Mouse (Mus musculus): ENCODE results near the gene Mrpl43. TPM values are rescaled to one million over a fixed set of nuclear protein-coding genes. Genes with fewer than 3 reads are reported as not detected.

Mrpl43 gene
- total and polyA plus RNA-seq, 3 experiments, result 63.5 to 75.1 (median 72.7) TPM

DNA sequence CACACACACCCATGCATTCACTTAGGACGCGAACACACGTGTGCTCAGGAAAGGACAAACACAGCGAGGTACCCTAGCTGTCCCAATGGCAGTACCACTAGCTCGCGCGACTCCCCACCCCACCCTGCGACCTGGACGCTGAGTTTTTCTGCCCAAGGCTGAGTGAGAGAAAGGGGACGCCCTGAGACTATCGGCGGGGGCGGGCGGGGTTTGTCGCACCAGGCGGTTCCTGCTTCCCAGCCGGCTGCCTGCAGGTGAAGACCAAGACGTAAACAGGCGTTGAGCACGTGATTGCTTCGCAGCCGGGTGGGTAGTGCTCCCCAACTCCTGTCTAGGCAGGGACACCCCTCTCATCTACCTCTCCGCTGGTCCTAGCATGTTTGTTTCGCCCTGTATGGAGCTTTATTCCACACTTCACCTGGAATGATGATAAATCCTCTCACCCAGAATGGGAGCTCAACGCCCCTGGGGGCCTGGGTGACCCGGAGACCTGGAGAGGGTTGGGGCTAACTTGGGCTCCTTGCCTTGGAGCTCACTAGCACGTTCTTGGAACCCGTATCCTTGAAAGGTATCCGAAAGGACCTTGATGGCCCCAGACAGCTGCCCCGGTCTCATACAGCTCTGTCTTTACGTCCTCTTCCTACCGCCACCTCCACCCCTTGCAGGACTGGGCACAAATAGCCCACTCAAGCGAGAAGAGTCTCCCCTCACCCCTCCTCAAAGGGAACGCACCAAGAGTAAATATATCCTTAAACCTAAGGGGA lies 9.5 kb upstream of the Mrpl43 start:
- Histone ChIP-seq H3K27me3 (replicated peaks) (peaks cover 29% of the 10 kb centered on the region), H3K4me2 (ENCODE audit: insufficient read depth, low read depth, poor library complexity, severe bottlenecking) (peak overlapping the region; percentile 77), H3K36me3 (replicated peaks in 1 of 2; ENCODE audit: control insufficient read depth in 1 of 2, insufficient read depth in 1 of 2, low read length in 1 of 2) (peaks cover 11 to 26% of the 10 kb centered on the region in 2 experiments), H3K27ac (ENCODE audit: insufficient read depth, low read depth) (peak overlapping the region; percentile 54), H3K9ac (ENCODE audit: insufficient read depth, low read depth) (peak overlapping the region; percentile 87), H3K79me2 (replicated peaks; ENCODE audit: control insufficient read depth, extremely low read depth, insufficient read depth, poor library complexity, severe bottlenecking) (peaks cover 5% of the 10 kb centered on the region; the same call in 1 of the 2 replicates), H3K4me3 (replicated peaks in 1 of 3; ENCODE audit: low read depth in 2 of 3, low read length in 2 of 3, poor library complexity in 1 of 3) (peak overlapping the region; percentile 11 to 45 (median 39)), H3K4me1 (ENCODE audit: control insufficient read depth in 1 of 2, insufficient read depth in 2 of 2) (peaks cover 19 to 43% of the 10 kb centered on the region in 2 experiments), H3K9me3 (replicated peaks; ENCODE audit: low read length) (no peaks in the 10 kb centered on the region)
- in situ Hi-C loops (cut with MboI; ENCODE audit: low pct_ligation_motif_present, low pct_unique_long_range_greater_than_20kb, low sequenced_read_pairs) (no loop called here), dilution Hi-C loops (cut with MboI; ENCODE audit: extremely low pct_ligation_motif_present, extremely low pct_unique_long_range_greater_than_20kb, low sequenced_read_pairs) (no loop called here)
- DNase-seq (ENCODE audit: extremely low read depth), result no peak
- TF ChIP-seq RAD21 (IDR thresholded peaks at IDR 0.05; ENCODE audit: low read depth, low read length), result no peak
- TF ChIP-seq JUN (IDR thresholded peaks at IDR 0.05; ENCODE audit: insufficient read depth, low read depth, low read length), result no peak
- TF ChIP-seq CHD1 (IDR thresholded peaks at IDR 0.05; ENCODE audit: low read depth, low read length), result no peak
- TF ChIP-seq ELF1 (IDR thresholded peaks at IDR 0.05; ENCODE audit: low read depth, low read length), result peak; percentile 48; the same call in 1 of the 2 replicates
- TF ChIP-seq UBTF (IDR thresholded peaks at IDR 0.05; ENCODE audit: low read depth, low read length), result no peak
- peak; percentile 31; the same call in 1 of the 2 replicates for TF ChIP-seq ETS1 (conservative IDR thresholded peaks at IDR 0.05; ENCODE audit: low read depth, low read length)
- TF ChIP-seq CTCF (conservative IDR thresholded peaks at IDR 0.05 in 1 of 2, IDR thresholded peaks at IDR 0.05 in 1 of 2; ENCODE audit: low read depth in 2 of 2, low read length in 2 of 2), result no peak
- peak; percentile 61; the same call in 1 of the 2 replicates for TF ChIP-seq MAX (IDR thresholded peaks at IDR 0.05; ENCODE audit: low read length)
- TF ChIP-seq CHD2 (IDR thresholded peaks at IDR 0.05; ENCODE audit: low read length), result no peak
- TF ChIP-seq MYC (IDR thresholded peaks at IDR 0.05; ENCODE audit: low read depth, low read length), result no peak
- no peak for TF ChIP-seq RCOR1 (conservative IDR thresholded peaks at IDR 0.05; ENCODE audit: low read depth, low read length)
- TF ChIP-seq PAX5 (IDR thresholded peaks at IDR 0.05; ENCODE audit: low read length), result no peak
- no peak for TF ChIP-seq HCFC1 (IDR thresholded peaks at IDR 0.05; ENCODE audit: low read depth, low read length)
- TF ChIP-seq SIN3A (IDR thresholded peaks at IDR 0.05; ENCODE audit: low read length), result peak; percentile 72; the same call in 1 of the 2 replicates
- peak; percentile 91 for TF ChIP-seq BHLHE40 (IDR thresholded peaks at IDR 0.05; ENCODE audit: low read depth, low read length)
- peak; percentile 67; the same call in 1 of the 2 replicates for TF ChIP-seq MXI1 (IDR thresholded peaks at IDR 0.05; ENCODE audit: low read depth, low read length)
- no peak for TF ChIP-seq GABPA (IDR thresholded peaks at IDR 0.05; ENCODE audit: insufficient replicate concordance, low read depth, low read length)
- TF ChIP-seq TCF12 (IDR thresholded peaks at IDR 0.05; ENCODE audit: low read depth, low read length), result peak; percentile 48; the same call in 1 of the 2 replicates
- no peak for TF ChIP-seq NRF1 (IDR thresholded peaks at IDR 0.05; ENCODE audit: low read depth, low read length)
- TF ChIP-seq MAFK (IDR thresholded peaks at IDR 0.05; ENCODE audit: insufficient replicate concordance, low read length), result no peak
- no peak for TF ChIP-seq EP300 (IDR thresholded peaks at IDR 0.05; ENCODE audit: low read length)
- TF ChIP-seq MAZ (IDR thresholded peaks at IDR 0.05; ENCODE audit: low read depth, low read length), result 0 out of 2 replicates have a peak, but pooled peaks have one; percentile 24
- TF ChIP-seq ZMIZ1 (IDR thresholded peaks at IDR 0.05; ENCODE audit: low read depth, low read length), result no peak
- TF ChIP-seq USF2 (conservative IDR thresholded peaks at IDR 0.05; ENCODE audit: low read depth, low read length), result peak; percentile 19; the same call in 1 of the 2 replicates
- TF ChIP-seq MEF2A (IDR thresholded peaks at IDR 0.05; ENCODE audit: borderline replicate concordance, low read depth, low read length), result no peak; the same call in 1 of the 2 replicates
- TF ChIP-seq ZC3H11A (IDR thresholded peaks at IDR 0.05; ENCODE audit: low read depth, low read length), result no peak
- TF ChIP-seq E2F4 (IDR thresholded peaks at IDR 0.05; ENCODE audit: insufficient replicate concordance, low read depth, low read length), result no peak
- TF ChIP-seq POLR2A (IDR thresholded peaks at IDR 0.05; ENCODE audit: low read depth, low read length), result peak; percentile 3; the same call in 1 of the 2 replicates
- TF ChIP-seq SMC3 (IDR thresholded peaks at IDR 0.05; ENCODE audit: low read depth, low read length), result no peak
- 0 out of 2 replicates have a peak, but pooled peaks have one; percentile 1 for TF ChIP-seq IRF4 (IDR thresholded peaks at IDR 0.05; ENCODE audit: low read depth, low read length)
- no peak for TF ChIP-seq ZNF384 (IDR thresholded peaks at IDR 0.05; ENCODE audit: low read depth, low read length)
- TF ChIP-seq USF1 (IDR thresholded peaks at IDR 0.05; ENCODE audit: low read depth, low read length), result peak; percentile 58
- no peak for TF ChIP-seq JUND (conservative IDR thresholded peaks at IDR 0.05; ENCODE audit: low read depth, low read length)

Data from CH12.LX (cell line).